Mouse (Mus musculus): ENCODE measurements at regions not wholly inside any gene's neighbourhood (a gene's known extent, or its start where the extent isn't known, plus 50 kb on each side); places are given as distances from the start of the nearest gene placed in this dataset.

DNA sequence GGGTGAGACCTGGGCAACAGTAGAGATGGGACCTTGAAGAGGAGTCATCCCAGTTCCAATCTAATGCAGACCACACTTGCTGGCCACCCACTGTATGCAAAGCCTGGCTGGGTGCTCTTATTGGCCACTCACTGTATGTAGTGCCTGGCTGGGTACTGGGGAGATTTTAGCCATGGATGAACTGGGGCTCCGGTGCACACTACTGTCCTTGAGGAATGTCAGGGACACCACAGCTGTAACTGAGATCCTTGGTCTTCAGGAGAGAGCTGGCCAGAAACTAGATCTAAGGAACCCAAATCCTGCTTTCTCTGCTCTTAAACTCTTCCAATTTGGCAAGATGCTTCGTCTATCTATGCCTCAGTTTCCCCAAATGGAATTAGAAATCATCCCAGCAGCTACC is 128.4 kb upstream of the Sdk2 start:
- TF ChIP-seq CTCF (IDR thresholded peaks at IDR 0.05; ENCODE audit: control insufficient read depth, insufficient read depth, insufficient replicate concordance, low read depth, low read length): no peak
- TF ChIP-seq POLR2A (IDR thresholded peaks at IDR 0.05; ENCODE audit: control insufficient read depth, low read depth, low read length): no peak
